Comparison of ENCODE assay signal across 8 mouse cellular contexts in the genomic region with DNA sequence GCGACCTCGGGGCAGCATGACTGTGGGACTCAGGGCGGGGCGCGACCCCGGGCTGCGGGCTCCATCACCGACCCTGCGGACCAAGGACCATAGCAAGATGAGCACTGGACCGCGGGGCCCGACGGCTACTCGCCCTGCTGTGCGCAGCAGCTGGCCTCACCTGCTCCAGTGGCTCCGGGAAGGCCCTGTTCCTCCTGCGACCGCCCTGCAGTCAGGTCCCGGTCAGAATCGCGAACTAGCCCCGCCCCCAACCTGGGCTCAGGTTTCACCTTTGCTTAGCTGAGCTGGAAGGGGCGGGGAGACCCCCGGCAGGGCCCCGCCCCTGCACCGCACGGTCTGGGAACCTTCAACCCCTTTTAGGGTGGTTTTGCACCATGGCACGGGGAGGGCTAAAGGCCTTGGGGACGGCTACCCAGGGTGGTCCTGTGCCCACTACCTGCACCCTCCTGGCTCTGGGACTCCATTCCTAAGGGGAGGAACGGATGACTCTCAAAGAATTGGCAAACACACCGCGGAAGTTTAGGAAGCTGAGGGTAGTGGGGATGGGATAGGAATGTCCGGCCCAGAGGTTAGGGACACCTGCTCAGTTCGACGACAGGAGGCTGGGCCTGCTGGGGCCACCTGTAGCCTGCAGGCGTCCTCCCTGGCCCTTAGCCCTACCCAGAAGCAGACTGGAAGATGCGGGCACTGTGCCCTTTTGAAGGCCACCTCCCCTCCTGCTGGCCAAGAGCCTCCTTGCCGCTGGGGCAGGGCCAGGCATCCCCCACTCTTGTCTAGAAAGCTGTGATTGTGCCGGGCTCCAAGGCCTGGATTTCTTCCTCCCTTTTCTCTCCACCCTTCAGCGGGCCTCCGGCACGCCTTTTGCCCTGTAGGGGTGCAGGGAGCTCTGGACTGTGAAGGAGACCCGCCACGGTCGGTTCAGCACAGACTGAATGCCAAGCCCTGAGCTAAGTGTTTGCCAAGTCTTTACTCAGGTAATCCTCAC. TPM values are rescaled to one million over a fixed set of nuclear protein-coding genes. Genes with fewer than 3 reads are reported as not detected.
A peak's percentile ranks its signal among the peaks of the same experiment; 100 is the strongest.
DNase-seq lines count a peak whose midpoint lies in the region; ATAC-seq and TF ChIP-seq lines count a peak whose summit lies in the region.

No protein-coding gene starts in this region.

- no peaks in the 10 kb centered on the region for H3K36me3 ChIP-seq in heart, embryonic 10.5 days
- peaks cover 12% of the 10 kb centered on the region; the same call in 1 of the 2 replicates for H3K36me3 ChIP-seq in hindbrain, embryonic 10.5 days
- H3K36me3 ChIP-seq in limb, embryonic 13.5 days = peaks cover 11% of the 10 kb centered on the region; the same call in 1 of the 2 replicates
- H3K36me3 ChIP-seq in midbrain, embryonic 16.5 days (ENCODE audit: control insufficient read depth, insufficient read depth, low read length) = no peaks in the 10 kb centered on the region; the same call in 1 of the 2 replicates

- no peak for TF ChIP-seq CTCF in cerebellum, adult 2 months (IDR thresholded peaks at IDR 0.05; ENCODE audit: borderline replicate concordance, insufficient read depth, low read depth, low read length)

- H3K9ac ChIP-seq in limb, embryonic 13.5 days = peak overlapping the region; percentile 70
- peak overlapping the region; percentile 35 for H3K9ac ChIP-seq in midbrain, embryonic 16.5 days (ENCODE audit: low read depth, low read length)

- H3K4me2 ChIP-seq in limb, embryonic 13.5 days (replicated peaks) = peak overlapping the region; percentile 88
- H3K4me2 ChIP-seq in midbrain, embryonic 16.5 days (ENCODE audit: low read length) = peak overlapping the region; percentile 50

- peaks cover 41% of the 10 kb centered on the region for H3K4me1 ChIP-seq in heart, embryonic 10.5 days
- H3K4me1 ChIP-seq in cerebellum, adult 2 months (ENCODE audit: control insufficient read depth, insufficient read depth, low read length) = peaks cover 12% of the 10 kb centered on the region
- H3K4me1 ChIP-seq in hindbrain, embryonic 10.5 days (replicated peaks) = peaks cover 85% of the 10 kb centered on the region
- peaks cover 62% of the 10 kb centered on the region for H3K4me1 ChIP-seq in limb, embryonic 13.5 days
- H3K4me1 ChIP-seq in midbrain, embryonic 16.5 days (ENCODE audit: control insufficient read depth, insufficient read depth, low read length) = peaks cover 33% of the 10 kb centered on the region

- peak overlapping the region; percentile 72 for H3K27ac ChIP-seq in heart, embryonic 10.5 days
- H3K27ac ChIP-seq in cerebellum, adult 2 months (ENCODE audit: insufficient read depth, low read length) = no peak overlapping the region
- H3K27ac ChIP-seq in hindbrain, embryonic 10.5 days = peak overlapping the region; percentile 91
- peak overlapping the region; percentile 73 for H3K27ac ChIP-seq in limb, embryonic 13.5 days
- no peak overlapping the region for H3K27ac ChIP-seq in midbrain, embryonic 16.5 days (ENCODE audit: low read length)

- no peaks in the 10 kb centered on the region for H3K9me3 ChIP-seq in heart, embryonic 10.5 days
- H3K9me3 ChIP-seq in hindbrain, embryonic 10.5 days = no peaks in the 10 kb centered on the region
- no peaks in the 10 kb centered on the region for H3K9me3 ChIP-seq in limb, embryonic 13.5 days
- H3K9me3 ChIP-seq in midbrain, embryonic 16.5 days (replicated peaks; ENCODE audit: control insufficient read depth, low read length, poor library complexity, severe bottlenecking) = no peaks in the 10 kb centered on the region

- TF ChIP-seq POLR2A in cerebellum, adult 2 months (IDR thresholded peaks at IDR 0.05; ENCODE audit: borderline replicate concordance, insufficient read depth, low read length) = no peak

- intact Hi-C loops in heart, postnatal 25 days (cut with DNase I) = no loop called here

- 4% methylated on average over 44 of the region's 45 CpGs for WGBS in heart, embryonic 10.5 days
- 11% methylated on average over 45 of the region's 45 CpGs for WGBS in cerebellum, adult 2 months
- WGBS in hindbrain, embryonic 10.5 days = 2% methylated on average over 45 of the region's 45 CpGs
- 5% methylated on average over 44 of the region's 45 CpGs for WGBS in limb, embryonic 13.5 days
- 3% methylated on average over 45 of the region's 45 CpGs for WGBS in midbrain, embryonic 16.5 days

- peak overlapping the region; percentile 59 for H3K4me3 ChIP-seq in heart, embryonic 10.5 days
- H3K4me3 ChIP-seq in cerebellum, adult 2 months (replicated peaks; ENCODE audit: insufficient read depth, low read depth, low read length) = peak overlapping the region; percentile 3
- H3K4me3 ChIP-seq in hindbrain, embryonic 10.5 days = peak overlapping the region; percentile 59
- peak overlapping the region; percentile 56 for H3K4me3 ChIP-seq in limb, embryonic 13.5 days
- H3K4me3 ChIP-seq in midbrain, embryonic 16.5 days (ENCODE audit: low read depth, low read length) = peak overlapping the region; percentile 28

- DNase-seq in heart, embryonic 10.5 days (ENCODE audit: low spot score) = no peak
- no peak for DNase-seq in heart, postnatal 25 days (ENCODE audit: low spot score)
- peak; percentile 33 to 34 for DNase-seq in cerebellum, adult 2 months
- peak; percentile 74 for DNase-seq in hindbrain, embryonic 10.5 days (ENCODE audit: low spot score)
- peak; percentile 92 for DNase-seq in urinary bladder, postnatal 14 days (ENCODE audit: low spot score)
- no peak for DNase-seq in left cerebral cortex, adult 11 months (ENCODE audit: low spot score)

- ATAC-seq in limb, embryonic 13.5 days (ENCODE audit: low FRiP score, low read depth) = peak; percentile 33
- no peak for ATAC-seq in midbrain, embryonic 16.5 days

- peaks cover 76% of the 10 kb centered on the region for H3K27me3 ChIP-seq in heart, embryonic 10.5 days (ENCODE audit: insufficient read depth, poor library complexity, severe bottlenecking)
- no peaks in the 10 kb centered on the region for H3K27me3 ChIP-seq in cerebellum, adult 2 months (ENCODE audit: control insufficient read depth, insufficient read depth, low read length)
- H3K27me3 ChIP-seq in hindbrain, embryonic 10.5 days (ENCODE audit: insufficient read depth, poor library complexity, severe bottlenecking) = peaks cover 39% of the 10 kb centered on the region
- H3K27me3 ChIP-seq in limb, embryonic 13.5 days = peaks cover 34% of the 10 kb centered on the region
- H3K27me3 ChIP-seq in midbrain, embryonic 16.5 days (ENCODE audit: control insufficient read depth, insufficient read depth, low read depth, low read length) = peaks cover 13% of the 10 kb centered on the region

RNA-seq across cellular contexts. Expression of a gene that starts 3.4 kb away (rescaled TPM):
- polyA plus RNA-seq in heart, embryonic 10.5 days (2016; fragmentation: Nextera tagmentation; extraction: Ambion mirVana) = 19.0 and 19.2 TPM in 2 replicates
- 10 to 100 TPM; 19.4 to 24.5 TPM for total RNA-seq in heart, postnatal 25 days (2021)
- 60.7 and 63.5 TPM in 2 replicates for polyA plus RNA-seq in cerebellum, adult 2 months (2012; rRNA removed)
- polyA plus RNA-seq in hindbrain, embryonic 10.5 days (2016; fragmentation: Nextera tagmentation; extraction: Ambion mirVana) = 26.0 and 30.1 TPM in 2 replicates
- 18.6 and 20.6 TPM in 2 replicates for polyA plus RNA-seq in limb, embryonic 13.5 days (2015; fragmentation: Nextera tagmentation; extraction: Ambion mirVana)
- polyA plus RNA-seq in midbrain, embryonic 16.5 days (2015; fragmentation: Nextera tagmentation; extraction: Ambion mirVana) = 39.7 and 40.1 TPM in 2 replicates

RNA-seq across cellular contexts. Expression of a gene that starts 3.6 kb away (rescaled TPM):
- polyA plus RNA-seq in heart, embryonic 10.5 days (2016; fragmentation: Nextera tagmentation; extraction: Ambion mirVana) = 1.6 and 7.0 TPM in 2 replicates
- under 1 TPM in 1 of 2 experiments, not detected in 1; 0.67 TPM for total RNA-seq in heart, postnatal 25 days (2021)
- polyA plus RNA-seq in cerebellum, adult 2 months (2012; rRNA removed) = 0.62 and 1.4 TPM in 2 replicates
- polyA plus RNA-seq in hindbrain, embryonic 10.5 days (2016; fragmentation: Nextera tagmentation; extraction: Ambion mirVana) = 7.8 and 12.5 TPM in 2 replicates
- polyA plus RNA-seq in limb, embryonic 13.5 days (2015; fragmentation: Nextera tagmentation; extraction: Ambion mirVana) = 11.9 and 13.3 TPM in 2 replicates
- 1.9 and 2.0 TPM in 2 replicates for polyA plus RNA-seq in midbrain, embryonic 16.5 days (2015; fragmentation: Nextera tagmentation; extraction: Ambion mirVana)

RNA-seq across cellular contexts. Expression of a gene that starts 11.2 kb away (rescaled TPM):
- polyA plus RNA-seq in heart, embryonic 10.5 days (2016; fragmentation: Nextera tagmentation; extraction: Ambion mirVana) = 0.89 and 2.7 TPM in 2 replicates
- total RNA-seq in heart, postnatal 25 days (2021) = 1 to 10 TPM; 1.5 to 2.1 TPM
- polyA plus RNA-seq in cerebellum, adult 2 months (2012; rRNA removed) = 6.4 and 6.9 TPM in 2 replicates
- 3.3 and 4.3 TPM in 2 replicates for polyA plus RNA-seq in hindbrain, embryonic 10.5 days (2016; fragmentation: Nextera tagmentation; extraction: Ambion mirVana)
- polyA plus RNA-seq in limb, embryonic 13.5 days (2015; fragmentation: Nextera tagmentation; extraction: Ambion mirVana) = 2.3 and 4.8 TPM in 2 replicates
- polyA plus RNA-seq in midbrain, embryonic 16.5 days (2015; fragmentation: Nextera tagmentation; extraction: Ambion mirVana) = 6.1 and 9.5 TPM in 2 replicates

RNA-seq across cellular contexts. Expression of a gene that starts 29.9 kb away (rescaled TPM):
- polyA plus RNA-seq in heart, embryonic 10.5 days (2016; fragmentation: Nextera tagmentation; extraction: Ambion mirVana) = 7.5 and 18.2 TPM in 2 replicates
- 1 to 10 TPM; 4.7 to 5.7 TPM for total RNA-seq in heart, postnatal 25 days (2021)
- polyA plus RNA-seq in cerebellum, adult 2 months (2012; rRNA removed) = 349 TPM in 2 replicates
- 55.0 and 75.5 TPM in 2 replicates for polyA plus RNA-seq in hindbrain, embryonic 10.5 days (2016; fragmentation: Nextera tagmentation; extraction: Ambion mirVana)
- 27.6 and 28.9 TPM in 2 replicates for polyA plus RNA-seq in limb, embryonic 13.5 days (2015; fragmentation: Nextera tagmentation; extraction: Ambion mirVana)
- polyA plus RNA-seq in midbrain, embryonic 16.5 days (2015; fragmentation: Nextera tagmentation; extraction: Ambion mirVana) = 126 and 129 TPM in 2 replicates

Comparison
In these comparisons a context has a peak if more than half of its experiments do, and no peak if none do; other contexts are left out.
1. DNase-seq: peak in cerebellum, adult 2 months (2 of 2), hindbrain, embryonic 10.5 days (single experiment) and urinary bladder, postnatal 14 days (single experiment); none in heart, embryonic 10.5 days (single experiment), heart, postnatal 25 days (single experiment) and left cerebral cortex, adult 11 months (single experiment).
2. H3K27ac ChIP-seq: peak in heart, embryonic 10.5 days (single experiment), hindbrain, embryonic 10.5 days (single experiment) and limb, embryonic 13.5 days (single experiment); none in cerebellum, adult 2 months (single experiment) and midbrain, embryonic 16.5 days (single experiment).
3. H3K4me3 ChIP-seq: peak in every context shown above with its lines; median percentile 59 in heart, embryonic 10.5 days; 59 in hindbrain, embryonic 10.5 days; 56 in limb, embryonic 13.5 days; 28 in midbrain, embryonic 16.5 days; 3 in cerebellum, adult 2 months.